Mouse (Mus musculus): Measurements from ENCODE around the gene Tmem240. TPM values are rescaled to one million over a fixed set of nuclear protein-coding genes. Genes with fewer than 3 reads are reported as not detected.

The Tmem240 gene
- total RNA-seq, 2 experiments from 2014 or later = 0.31 to 0.95 TPM

Other genes starting within 250 kb of the Tmem240 start
- 220 and 223 TPM in 2 replicates for gene Gnb1, start 243.4 kb upstream of the Tmem240 start, total RNA-seq (2014; fragmentation: Nextera tagmentation)
- gene Gnb1, start 243.4 kb upstream of the Tmem240 start, total RNA-seq (2017) = 135 and 137 TPM in 2 replicates
- 70.8 and 90.6 TPM in 2 replicates for gene Nadk, start 172.4 kb upstream of the Tmem240 start, total RNA-seq (2014; fragmentation: Nextera tagmentation)
- 74.1 and 76.1 TPM in 2 replicates for gene Nadk, start 172.4 kb upstream of the Tmem240 start, total RNA-seq (2017)
- gene Slc35e2, start 133.4 kb upstream of the Tmem240 start, total RNA-seq (2014; fragmentation: Nextera tagmentation) = 10.4 and 16.8 TPM in 2 replicates
- gene Slc35e2, start 133.4 kb upstream of the Tmem240 start, total RNA-seq (2017) = 6.9 and 10.3 TPM in 2 replicates
- 53.9 and 57.8 TPM in 2 replicates for gene Cdk11b, start 109.9 kb upstream of the Tmem240 start, total RNA-seq (2014; fragmentation: Nextera tagmentation)
- 42.1 and 44.8 TPM in 2 replicates for gene Cdk11b, start 109.9 kb upstream of the Tmem240 start, total RNA-seq (2017)
- gene Gm10563, start 89.4 kb upstream of the Tmem240 start, total RNA-seq (2014; fragmentation: Nextera tagmentation) = not detected in 2 replicates
- gene Gm10563, start 89.4 kb upstream of the Tmem240 start, total RNA-seq (2017) = not detected in 2 replicates
- not detected in 2 replicates for gene Mmp23, start 81.4 kb upstream of the Tmem240 start, total RNA-seq (2014; fragmentation: Nextera tagmentation)
- not detected in 2 replicates for gene Mmp23, start 81.4 kb upstream of the Tmem240 start, total RNA-seq (2017)
- 2.9 and 18.0 TPM in 2 replicates for gene Mib2, start 65.6 kb upstream of the Tmem240 start, total RNA-seq (2014; fragmentation: Nextera tagmentation)
- gene Mib2, start 65.6 kb upstream of the Tmem240 start, total RNA-seq (2017) = 15.6 and 17.7 TPM in 2 replicates
- 2.8 and 7.6 TPM in 2 replicates for gene Fndc10, start 40.5 kb upstream of the Tmem240 start, total RNA-seq (2014; fragmentation: Nextera tagmentation)
- 0.88 and 2.1 TPM in 2 replicates for gene Fndc10, start 40.5 kb upstream of the Tmem240 start, total RNA-seq (2017)
- gene Ssu72, start 30.0 kb upstream of the Tmem240 start, total RNA-seq (2014; fragmentation: Nextera tagmentation) = 58.5 and 75.8 TPM in 2 replicates
- gene Ssu72, start 30.0 kb upstream of the Tmem240 start, total RNA-seq (2017) = 80.5 and 99.6 TPM in 2 replicates
- gene Atad3a, start 26.3 kb downstream of the Tmem240 start, total RNA-seq (2014; fragmentation: Nextera tagmentation) = 66.8 and 134 TPM in 2 replicates
- 95.3 and 118 TPM in 2 replicates for gene Atad3a, start 26.3 kb downstream of the Tmem240 start, total RNA-seq (2017)
- not detected in 2 replicates for gene Vwa1, start 39.9 kb downstream of the Tmem240 start, total RNA-seq (2014; fragmentation: Nextera tagmentation)
- gene Vwa1, start 39.9 kb downstream of the Tmem240 start, total RNA-seq (2017) = 0.26 and 0.36 TPM in 2 replicates
- not detected in 2 replicates for gene Tmem88b, start 51.1 kb downstream of the Tmem240 start, total RNA-seq (2014; fragmentation: Nextera tagmentation)
- not detected in 2 replicates for gene Tmem88b, start 51.1 kb downstream of the Tmem240 start, total RNA-seq (2017)
- not detected in 2 replicates for gene Ankrd65, start 55.6 kb downstream of the Tmem240 start, total RNA-seq (2014; fragmentation: Nextera tagmentation)
- gene Ankrd65, start 55.6 kb downstream of the Tmem240 start, total RNA-seq (2017) = not detected in 2 replicates
- 191 and 198 TPM in 2 replicates for gene Mrpl20, start 68.1 kb downstream of the Tmem240 start, total RNA-seq (2014; fragmentation: Nextera tagmentation)
- 84.2 and 91.1 TPM in 2 replicates for gene Mrpl20, start 68.1 kb downstream of the Tmem240 start, total RNA-seq (2017)
- 94.6 and 104 TPM in 2 replicates for gene Ccnl2, start 77.7 kb downstream of the Tmem240 start, total RNA-seq (2014; fragmentation: Nextera tagmentation)
- 75.5 and 84.0 TPM in 2 replicates for gene Ccnl2, start 77.7 kb downstream of the Tmem240 start, total RNA-seq (2017)
- gene Aurkaip1, start 96.5 kb downstream of the Tmem240 start, total RNA-seq (2014; fragmentation: Nextera tagmentation) = 130 and 149 TPM in 2 replicates
- gene Aurkaip1, start 96.5 kb downstream of the Tmem240 start, total RNA-seq (2017) = 101 and 159 TPM in 2 replicates
- gene Mxra8, start 104.9 kb downstream of the Tmem240 start, total RNA-seq (2014; fragmentation: Nextera tagmentation) = 0.39 TPM in 1 of 2 replicates, not detected in the other
- gene Mxra8, start 104.9 kb downstream of the Tmem240 start, total RNA-seq (2017) = not detected in 2 replicates
- 10.1 and 20.3 TPM in 2 replicates for gene Dvl1, start 112.6 kb downstream of the Tmem240 start, total RNA-seq (2014; fragmentation: Nextera tagmentation)
- gene Dvl1, start 112.6 kb downstream of the Tmem240 start, total RNA-seq (2017) = 12.4 and 21.6 TPM in 2 replicates
- 1.5 TPM in 1 of 2 replicates, not detected in the other for gene Tas1r3, start 128.6 kb downstream of the Tmem240 start, total RNA-seq (2014; fragmentation: Nextera tagmentation)
- gene Tas1r3, start 128.6 kb downstream of the Tmem240 start, total RNA-seq (2017) = 0.30 and 0.93 TPM in 2 replicates
- 9.4 and 16.7 TPM in 2 replicates for gene Cptp, start 134.6 kb downstream of the Tmem240 start, total RNA-seq (2014; fragmentation: Nextera tagmentation)
- 7.0 and 7.8 TPM in 2 replicates for gene Cptp, start 134.6 kb downstream of the Tmem240 start, total RNA-seq (2017)
- 49.0 and 64.7 TPM in 2 replicates for gene Ints11, start 134.7 kb downstream of the Tmem240 start, total RNA-seq (2014; fragmentation: Nextera tagmentation)
- gene Ints11, start 134.7 kb downstream of the Tmem240 start, total RNA-seq (2017) = 34.7 and 37.9 TPM in 2 replicates
- gene Pusl1, start 157.0 kb downstream of the Tmem240 start, total RNA-seq (2014; fragmentation: Nextera tagmentation) = 21.2 and 29.3 TPM in 2 replicates
- gene Pusl1, start 157.0 kb downstream of the Tmem240 start, total RNA-seq (2017) = 41.8 and 48.6 TPM in 2 replicates
- gene Acap3, start 157.0 kb downstream of the Tmem240 start, total RNA-seq (2014; fragmentation: Nextera tagmentation) = 10.7 and 23.1 TPM in 2 replicates
- 6.0 and 6.1 TPM in 2 replicates for gene Acap3, start 157.0 kb downstream of the Tmem240 start, total RNA-seq (2017)
- 68.8 and 78.6 TPM in 2 replicates for gene Ube2j2, start 209.0 kb downstream of the Tmem240 start, total RNA-seq (2014; fragmentation: Nextera tagmentation)
- gene Ube2j2, start 209.0 kb downstream of the Tmem240 start, total RNA-seq (2017) = 81.6 and 84.8 TPM in 2 replicates
- gene C1qtnf12, start 227.5 kb downstream of the Tmem240 start, total RNA-seq (2014; fragmentation: Nextera tagmentation) = 15.4 and 32.2 TPM in 2 replicates
- 10.6 and 11.0 TPM in 2 replicates for gene C1qtnf12, start 227.5 kb downstream of the Tmem240 start, total RNA-seq (2017)

Measured in granulocyte monocyte progenitor cell, adult 5-6 weeks (primary cell).